Mouse (Mus musculus) hindbrain, embryonic 16.5 days (tissue): Measurements from ENCODE around the gene Dmac1. TPM values are rescaled to one million over a fixed set of nuclear protein-coding genes. Genes with fewer than 3 reads are reported as not detected.

Experiments used
- ATAC-seq: fragments of 200-750 bp; cut with Nextera tagmentation; 2 replicates; pipeline ENCODE4 v1.8.0; 2017; ENCODE audit warnings: moderate TSS enrichment, moderate library complexity
- H3K27ac ChIP-seq: fragments of 300-500 bp; sonication (generic); 2 replicates; pipeline ENCODE4 v1.5.1; 2014; ENCODE audit warnings: low read depth, mild to moderate bottlenecking, control low read depth, low read length, moderate library complexity
- H3K27me3 ChIP-seq: fragments of 300-500 bp; sonication (generic); replicated peaks from 2 replicates; pipeline ENCODE4 v1.6.1; 2014; ENCODE audit warnings: low read length; ENCODE audit not compliant: control insufficient read depth, insufficient read depth
- H3K36me3 ChIP-seq: fragments of 300-500 bp; sonication (generic); 2 replicates; pipeline ENCODE4 v1.6.1; 2014; ENCODE audit warnings: mild to moderate bottlenecking, low read length, moderate library complexity, mixed read lengths; ENCODE audit not compliant: control insufficient read depth, insufficient read depth
- H3K4me1 ChIP-seq: fragments of 300-500 bp; sonication (generic); 2 replicates; pipeline ENCODE4 v1.6.1; 2014; ENCODE audit warnings: low read depth, low read length; ENCODE audit not compliant: control insufficient read depth, insufficient read depth
- H3K4me2 ChIP-seq: fragments of 300-500 bp; sonication (generic); 2 replicates; pipeline ENCODE4 v1.6.1; 2014; ENCODE audit warnings: mild to moderate bottlenecking, low read length, control low read depth, moderate library complexity
- H3K4me3 ChIP-seq: fragments of 300-500 bp; sonication (generic); 2 replicates; pipeline ENCODE4 v1.5.1; 2014; ENCODE audit warnings: mild to moderate bottlenecking, low read length, control low read depth, moderate library complexity
- H3K9ac ChIP-seq: fragments of 300-500 bp; sonication (generic); 2 replicates; pipeline ENCODE4 v1.6.1; 2014; ENCODE audit warnings: low read depth, mild to moderate bottlenecking, control low read depth, low read length, moderate library complexity
- H3K9me3 ChIP-seq: fragments of 300-500 bp; sonication (generic); 2 replicates; pipeline ENCODE4 v1.6.1; 2014; ENCODE audit warnings: mild to moderate bottlenecking, low read length, moderate library complexity; ENCODE audit not compliant: control insufficient read depth
- WGBS: fragments of 180-500 bp; shearing (Covaris S2); extraction: QIAGEN DNeasy Blood & Tissue Kit; methylation state at CpG from one replicate; pipeline ENCODE4 v1.1.7; 2014; 5-methylcytosine and 5-hydroxymethylcytosine counted together
- polyA plus RNA-seq: library from polyadenylated mRNA; unstranded; fragments of >200 nt; fragmentation: Nextera tagmentation; extraction: Ambion mirVana; gene quantifications from 2 replicates; pipeline ENCODE4 v1.2.1, GENCODE M21; 2015

The Dmac1 gene
- polyA plus RNA-seq: 85.2 and 93.8 TPM in 2 replicates

DNA sequence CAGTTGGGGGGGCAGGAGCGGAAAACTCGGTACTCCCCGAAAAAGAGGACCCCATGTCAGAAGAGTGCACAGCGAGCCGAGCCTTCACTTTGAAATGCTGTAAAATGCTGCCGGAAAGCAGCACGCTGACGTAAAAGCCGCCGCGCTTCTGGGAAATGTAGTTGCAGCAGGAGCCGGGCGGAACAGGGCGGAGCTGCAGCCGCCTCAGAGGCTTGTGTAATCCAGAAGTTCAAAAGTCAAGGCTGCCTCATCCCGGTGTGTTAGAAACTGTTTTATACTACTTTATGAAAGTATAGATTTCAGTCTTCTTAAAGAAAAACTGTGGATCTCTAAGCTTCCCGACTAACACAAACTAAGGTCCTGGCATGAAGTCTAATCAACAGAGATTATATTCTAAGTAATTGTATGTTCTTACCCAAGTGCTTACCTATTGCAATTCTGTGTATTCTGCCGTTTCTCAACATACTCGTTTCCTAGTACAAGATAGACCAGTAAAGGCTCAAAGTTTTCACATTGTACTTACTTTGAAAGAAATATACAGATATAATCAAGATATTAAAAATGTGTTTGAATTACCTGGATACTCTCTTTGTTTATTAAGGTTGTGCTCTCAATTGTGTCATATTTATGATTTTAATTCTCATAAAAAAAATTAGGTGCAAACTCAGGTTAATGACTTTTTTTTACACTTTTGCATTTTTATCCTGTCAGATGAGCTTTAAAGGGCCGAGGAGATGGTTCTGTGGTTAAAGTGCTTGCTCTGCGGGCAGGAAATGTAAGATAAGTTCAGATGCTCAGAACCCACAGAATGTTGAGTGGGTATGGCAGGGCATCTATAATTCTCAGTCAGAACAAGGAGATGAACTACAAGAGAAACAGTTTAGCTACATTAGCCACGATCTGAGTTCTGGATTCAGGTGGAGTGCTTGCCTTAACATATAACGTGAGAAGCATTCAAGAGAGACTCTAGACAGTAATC, at the start of gene Dmac1:
Gene Dmac1, minus strand, starts transcription at position 109 of the 979 bp plus-strand sequence.
- peak within 1 kb of the TSS; percentile 88 for H3K4me3 ChIP-seq
- H3K4me1 ChIP-seq: peaks cover 3% of the 10 kb centered on the region; the same call in 1 of the 2 replicates
- peak within 1 kb of the TSS; percentile 91 for H3K9ac ChIP-seq
- 18% methylated on average over 23 of the region's 23 CpGs for WGBS
- peak within 1 kb of the TSS; percentile 64; the same call in 1 of the 2 replicates for H3K27ac ChIP-seq
- peak within 1 kb of the TSS; percentile 51 for H3K4me2 ChIP-seq
- H3K36me3 ChIP-seq: peaks cover 6% of the 10 kb centered on the region
- peak; percentile 97 for ATAC-seq
- no peaks in the 10 kb centered on the region for H3K9me3 ChIP-seq
- H3K27me3 ChIP-seq: no peaks in the 10 kb centered on the region

- Histone ChIP-seq H3K27ac (no peak overlapping the region), H3K9ac (no peak overlapping the region), H3K4me3 (no peak overlapping the region), H3K27me3 (no peaks in the 10 kb centered on the region), H3K4me2 (no peak overlapping the region), H3K36me3 (no peaks in the 10 kb centered on the region), H3K9me3 (no peaks in the 10 kb centered on the region), H3K4me1 (no peaks in the 10 kb centered on the region)
- no peak for ATAC-seq
- 85% methylated on average over 1 of the region's 1 CpGs for WGBS
Observed at GRCm38 (mm10) chr4:75315431-75315830, 37.3 kb upstream of the Dmac1 start.

DNA sequence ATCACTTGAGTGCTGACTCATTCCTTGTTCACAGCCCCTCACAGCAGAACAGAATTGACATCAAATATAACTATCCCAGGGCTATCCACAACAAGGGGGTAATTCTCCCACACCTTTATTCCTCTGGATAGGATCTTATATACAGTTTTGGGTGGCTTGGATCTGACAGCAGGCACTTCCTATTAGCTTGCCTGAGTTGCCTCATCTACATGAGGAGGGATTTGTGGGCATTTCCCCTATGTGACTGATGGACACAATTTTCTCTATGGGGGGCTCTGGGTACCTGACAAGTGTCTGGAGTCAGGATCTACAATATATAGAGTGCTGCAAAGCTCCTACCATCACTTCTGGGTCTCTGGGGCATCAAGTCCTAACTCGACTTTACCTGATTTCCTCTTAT, 36.9 kb upstream of the Dmac1 start:
- H3K4me3 ChIP-seq: no peak overlapping the region
- H3K4me2 ChIP-seq: no peak overlapping the region
- no peak overlapping the region for H3K9ac ChIP-seq
- H3K27ac ChIP-seq: no peak overlapping the region
- H3K36me3 ChIP-seq: no peaks in the 10 kb centered on the region
- WGBS: 86% methylated on average over 1 of the region's 1 CpGs
- H3K4me1 ChIP-seq: no peaks in the 10 kb centered on the region
- no peaks in the 10 kb centered on the region for H3K27me3 ChIP-seq
- H3K9me3 ChIP-seq: peaks cover 3% of the 10 kb centered on the region; the same call in 1 of the 2 replicates
- ATAC-seq: no peak

DNA sequence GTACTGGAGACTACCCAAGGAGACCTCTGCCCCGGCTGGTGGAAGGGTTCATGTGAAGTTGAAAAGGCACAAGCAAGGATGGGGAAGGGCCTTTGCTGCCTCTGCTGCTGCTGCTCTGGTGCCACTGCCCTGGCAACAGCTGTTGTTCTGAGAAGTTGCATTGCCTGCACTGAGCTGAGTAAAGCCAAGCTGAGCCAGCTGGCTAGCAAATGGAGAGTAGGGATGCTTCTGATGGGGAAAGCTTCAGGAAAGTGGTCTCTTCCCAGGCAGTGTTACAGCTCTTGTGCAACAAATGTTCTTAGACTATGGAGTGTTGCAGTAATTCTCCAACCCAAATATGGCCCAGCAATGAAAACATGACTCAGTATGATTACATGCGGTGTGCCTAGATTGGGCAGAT, 33.8 kb upstream of the Dmac1 start:
- peaks cover 3% of the 10 kb centered on the region; the same call in 1 of the 2 replicates for H3K9me3 ChIP-seq
- no peak overlapping the region for H3K4me2 ChIP-seq
- no peak for ATAC-seq
- H3K36me3 ChIP-seq: no peaks in the 10 kb centered on the region
- H3K27ac ChIP-seq: no peak overlapping the region
- no peak overlapping the region for H3K9ac ChIP-seq
- H3K4me3 ChIP-seq: no peak overlapping the region
- no peaks in the 10 kb centered on the region for H3K4me1 ChIP-seq
- H3K27me3 ChIP-seq: no peaks in the 10 kb centered on the region
- WGBS: 95% methylated on average over 2 of the region's 2 CpGs

GRCm38 (mm10) chr4:75311305-75311704, 33.2 kb upstream of the Dmac1 start:
- no peak for ATAC-seq
- Histone ChIP-seq H3K9ac (no peak overlapping the region), H3K27me3 (no peaks in the 10 kb centered on the region), H3K4me1 (no peaks in the 10 kb centered on the region), H3K27ac (no peak overlapping the region), H3K36me3 (no peaks in the 10 kb centered on the region), H3K4me2 (no peak overlapping the region), H3K4me3 (no peak overlapping the region), H3K9me3 (peaks cover 3% of the 10 kb centered on the region; the same call in 1 of the 2 replicates)
- WGBS: 78% methylated on average over 2 of the region's 2 CpGs

- Histone ChIP-seq H3K4me2 (no peak overlapping the region), H3K9ac (no peak overlapping the region), H3K27me3 (no peaks in the 10 kb centered on the region), H3K4me1 (no peaks in the 10 kb centered on the region), H3K27ac (no peak overlapping the region), H3K9me3 (no peaks in the 10 kb centered on the region), H3K36me3 (no peaks in the 10 kb centered on the region), H3K4me3 (no peak overlapping the region)
- 94% methylated on average over 1 of the region's 1 CpGs for WGBS
- no peak for ATAC-seq
Observed at GRCm38 (mm10) chr4:75300205-75300972, 22.3 kb upstream of the Dmac1 start.

DNA sequence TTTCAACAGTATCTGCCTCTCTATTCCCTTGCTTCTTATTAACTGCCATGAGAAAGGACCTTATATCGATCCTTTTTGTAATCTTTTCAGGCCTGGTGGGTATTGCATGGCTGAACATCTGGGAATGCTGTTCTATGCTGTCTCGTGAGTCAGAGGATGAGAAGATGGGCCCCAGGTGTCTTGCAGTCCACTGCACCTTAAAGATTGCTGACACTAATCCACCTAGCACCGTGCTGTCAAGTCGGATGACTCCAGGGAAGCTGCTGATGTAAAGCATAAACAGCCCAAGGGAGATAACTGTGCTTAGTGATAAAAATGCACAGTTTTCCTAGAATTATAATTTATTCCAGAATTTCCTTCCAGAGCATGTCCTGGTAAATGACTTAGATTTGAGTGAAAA, 14.2 kb upstream of the Dmac1 start:
- no peak overlapping the region for H3K4me3 ChIP-seq
- no peaks in the 10 kb centered on the region for H3K36me3 ChIP-seq
- H3K4me1 ChIP-seq: no peaks in the 10 kb centered on the region
- H3K4me2 ChIP-seq: no peak overlapping the region
- no peaks in the 10 kb centered on the region for H3K9me3 ChIP-seq
- 61% methylated on average over 4 of the region's 4 CpGs for WGBS
- ATAC-seq: no peak
- H3K27ac ChIP-seq: no peak overlapping the region
- no peak overlapping the region for H3K9ac ChIP-seq
- H3K27me3 ChIP-seq: no peaks in the 10 kb centered on the region

DNA sequence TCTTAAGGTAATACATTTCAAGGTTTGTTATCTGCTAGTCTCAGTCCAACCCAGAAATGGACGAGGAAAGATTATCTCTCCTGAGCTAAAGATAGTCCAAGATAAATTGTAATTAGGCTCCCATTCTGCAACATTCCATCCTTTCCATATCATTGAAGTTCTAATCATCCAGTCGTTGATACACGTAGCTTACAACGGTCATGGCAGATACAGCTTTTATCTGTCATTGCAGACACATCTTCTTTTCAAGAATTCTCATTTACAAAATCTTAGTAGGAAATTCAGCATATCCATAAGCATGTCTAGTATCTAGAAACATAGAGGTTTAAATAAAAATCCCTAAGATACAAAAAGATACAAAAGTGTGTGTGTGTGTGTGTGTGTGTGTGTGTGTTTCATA, 13.0 kb upstream of the Dmac1 start:
- WGBS: 96% methylated on average over 4 of the region's 4 CpGs
- Histone ChIP-seq H3K36me3 (no peaks in the 10 kb centered on the region), H3K27me3 (no peaks in the 10 kb centered on the region), H3K4me3 (no peak overlapping the region), H3K9me3 (no peaks in the 10 kb centered on the region), H3K27ac (no peak overlapping the region), H3K4me1 (no peaks in the 10 kb centered on the region), H3K4me2 (no peak overlapping the region), H3K9ac (no peak overlapping the region)
- ATAC-seq: no peak
